Mouse (Mus musculus): ENCODE data around the gene Nubp2. TPM values are rescaled to one million over a fixed set of nuclear protein-coding genes. Genes with fewer than 3 reads are reported as not detected.

The Nubp2 gene
- 28.1 and 32.5 TPM in 2 replicates for polyA plus RNA-seq (2012; rRNA removed)

GRCm38 (mm10) chr17:24886134-24886931 lies at the start of gene Nubp2, which contains the start of gene Spsb3:
Nubp2 (minus strand) TSS chr17:24886349.
Spsb3 (plus strand) TSS chr17:24886643.

GRCm38 (mm10) chr17:24896241-24896992 lies 10.3 kb upstream of the Nubp2 start, which contains the start of gene Nme3:
Nme3 (plus strand) TSS chr17:24896500.

GRCm38 (mm10) chr17:24894995-24895547 lies 8.9 kb upstream of the Nubp2 start, which contains the start of the genes Eme2 and Mrps34:
Eme2 (minus strand) TSS chr17:24895087.
Mrps34 (plus strand) TSS chr17:24895116.

DNA sequence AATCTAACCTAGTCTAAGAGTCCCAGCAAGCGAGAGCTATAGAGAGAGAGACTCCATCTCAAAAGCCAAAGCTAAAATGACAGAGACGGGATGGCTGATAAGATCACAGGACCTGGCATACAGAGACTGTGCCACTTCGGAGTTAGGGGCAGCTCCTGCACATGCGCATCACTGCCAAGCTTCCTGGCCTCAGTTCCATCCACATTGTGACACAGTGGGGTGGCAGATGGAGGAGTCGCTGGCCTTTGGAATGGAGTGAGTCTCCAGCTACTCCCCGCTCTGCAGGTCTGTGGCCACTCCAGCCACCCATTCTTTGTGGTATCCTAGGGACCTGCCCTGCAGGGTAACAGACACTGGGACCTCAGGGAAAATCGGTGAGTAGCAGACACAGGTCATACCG lies 20.4 kb downstream of the Nubp2 start, which contains the start of gene Igfals:
TSS of gene Igfals (plus strand) at position 222 of the 400 bp plus-strand sequence.

GRCm38 (mm10) chr17:24850065-24850772 lies 35.9 kb downstream of the Nubp2 start, which contains the start of gene Fahd1:
Fahd1 (minus strand) TSS chr17:24850364.

DNA sequence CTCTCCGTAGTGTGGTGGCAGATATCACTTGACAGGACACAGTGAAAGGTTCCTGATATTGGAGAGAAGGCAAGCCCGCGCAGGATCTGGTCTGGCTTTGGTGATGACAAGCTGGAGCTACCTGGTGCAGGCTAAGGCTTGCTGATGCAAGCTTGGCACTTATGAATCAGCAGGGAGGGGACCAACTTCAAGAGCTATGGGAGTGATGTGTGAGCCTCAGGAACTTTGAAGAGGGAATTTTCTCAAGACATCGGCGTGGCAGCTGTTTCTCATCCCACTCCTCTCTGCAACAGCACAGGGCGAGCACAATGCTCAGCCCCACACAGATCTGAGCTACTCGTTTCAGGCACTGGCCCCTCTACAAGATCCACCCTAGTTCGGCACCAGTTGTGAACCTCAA lies 46.3 kb downstream of the Nubp2 start, which contains the start of gene Hagh:
TSS of gene Hagh (plus strand) at position 302 of the 400 bp plus-strand sequence.

Other genes with a start within 250 kb of the Nubp2 start
- 26.4 and 32.7 TPM in 2 replicates for gene Slc9a3r2, start 236.0 kb downstream of the Nubp2 start, polyA plus RNA-seq (2012; rRNA removed)
- 0.26 TPM in 1 of 2 replicates, not detected in the other for gene Npw, start 227.9 kb downstream of the Nubp2 start, polyA plus RNA-seq (2012; rRNA removed)
- 71.2 and 73.0 TPM in 2 replicates for gene Zfp598, start 216.7 kb downstream of the Nubp2 start, polyA plus RNA-seq (2012; rRNA removed)
- gene Syngr3, start 196.4 kb downstream of the Nubp2 start, polyA plus RNA-seq (2012; rRNA removed) = 4.9 and 6.7 TPM in 2 replicates
- 30.2 and 39.5 TPM in 2 replicates for gene Gfer, start 190.2 kb downstream of the Nubp2 start, polyA plus RNA-seq (2012; rRNA removed)
- gene Noxo1, start 190.1 kb downstream of the Nubp2 start, polyA plus RNA-seq (2012; rRNA removed) = 6.4 and 7.1 TPM in 2 replicates
- 66.5 and 85.6 TPM in 2 replicates for gene Tbl3, start 178.7 kb downstream of the Nubp2 start, polyA plus RNA-seq (2012; rRNA removed)
- 0.63 and 0.70 TPM in 2 replicates for gene Rnf151, start 168.3 kb downstream of the Nubp2 start, polyA plus RNA-seq (2012; rRNA removed)
- 2,876 and 3,382 TPM in 2 replicates for gene Rps2, start 168.2 kb downstream of the Nubp2 start, polyA plus RNA-seq (2012; rRNA removed)
- gene Ndufb10, start 161.9 kb downstream of the Nubp2 start, polyA plus RNA-seq (2012; rRNA removed) = 177 and 184 TPM in 2 replicates
- gene Rpl3l, start 158.5 kb downstream of the Nubp2 start, polyA plus RNA-seq (2012; rRNA removed) = 0.07 TPM in 1 of 2 replicates, not detected in the other
- 27.4 and 35.8 TPM in 2 replicates for gene Msrb1, start 149.7 kb downstream of the Nubp2 start, polyA plus RNA-seq (2012; rRNA removed)
- 0.42 and 0.88 TPM in 2 replicates for gene Hs3st6, start 133.4 kb downstream of the Nubp2 start, polyA plus RNA-seq (2012; rRNA removed)
- 0.12 and 0.19 TPM in 2 replicates for gene Meiob, start 82.1 kb downstream of the Nubp2 start, polyA plus RNA-seq (2012; rRNA removed)
- gene Hagh, start 46.2 kb downstream of the Nubp2 start, polyA plus RNA-seq (2012; rRNA removed) = 22.7 and 23.0 TPM in 2 replicates
- 15.9 and 17.5 TPM in 2 replicates for gene Fahd1, start 36.0 kb downstream of the Nubp2 start, polyA plus RNA-seq (2012; rRNA removed)
- 0.09 and 0.22 TPM in 2 replicates for gene Igfals, start 20.4 kb downstream of the Nubp2 start, polyA plus RNA-seq (2012; rRNA removed)
- gene Spsb3, start 294 bp upstream of the Nubp2 start, polyA plus RNA-seq (2012; rRNA removed) = 28.8 and 42.0 TPM in 2 replicates
- gene Eme2, start 8.7 kb upstream of the Nubp2 start, polyA plus RNA-seq (2012; rRNA removed) = 34.6 and 35.0 TPM in 2 replicates
- gene Mrps34, start 8.8 kb upstream of the Nubp2 start, polyA plus RNA-seq (2012; rRNA removed) = 85.7 and 98.3 TPM in 2 replicates
- 48.4 and 48.7 TPM in 2 replicates for gene Nme3, start 10.2 kb upstream of the Nubp2 start, polyA plus RNA-seq (2012; rRNA removed)
- gene Mapk8ip3, start 50.6 kb upstream of the Nubp2 start, polyA plus RNA-seq (2012; rRNA removed) = 157 and 167 TPM in 2 replicates
- gene Jpt2, start 74.3 kb upstream of the Nubp2 start, polyA plus RNA-seq (2012; rRNA removed) = 132 and 152 TPM in 2 replicates
- gene Cramp1l, start 129.4 kb upstream of the Nubp2 start, polyA plus RNA-seq (2012; rRNA removed) = 28.7 and 36.2 TPM in 2 replicates
- 16.7 and 23.6 TPM in 2 replicates for gene Ift140, start 129.7 kb upstream of the Nubp2 start, polyA plus RNA-seq (2012; rRNA removed)
- 4.2 and 7.3 TPM in 2 replicates for gene Tmem204, start 197.2 kb upstream of the Nubp2 start, polyA plus RNA-seq (2012; rRNA removed)
- 31.8 and 44.2 TPM in 2 replicates for gene Telo2, start 229.6 kb upstream of the Nubp2 start, polyA plus RNA-seq (2012; rRNA removed)
- not detected in 2 replicates for gene Ptx4, start 234.4 kb upstream of the Nubp2 start, polyA plus RNA-seq (2012; rRNA removed)
- 27.6 and 29.7 TPM in 2 replicates for gene Clcn7, start 247.0 kb upstream of the Nubp2 start, polyA plus RNA-seq (2012; rRNA removed)